Mouse (Mus musculus) kidney, embryonic 14.5 days (tissue): ENCODE results near the gene Myo1c. TPM values are rescaled to one million over a fixed set of nuclear protein-coding genes. Genes with fewer than 3 reads are reported as not detected.
A peak's percentile ranks its signal among the peaks of the same experiment; 100 is the strongest.
"Not testable (repeated sequence)": the region's sequence is repeated elsewhere in the genome, so short reads cannot be mapped to it uniquely, and the experiment has no call there.

ENCODE experiments used
- ATAC-seq: fragments of 200-750 bp; cut with Nextera tagmentation; 2 replicates; pipeline ENCODE4 v1.8.0; 2017; ENCODE audit warnings: moderate number of reproducible peaks, mild to moderate bottlenecking, moderate TSS enrichment, moderate library complexity; ENCODE audit not compliant: low FRiP score, low TSS enrichment
- H3K27ac ChIP-seq: fragments of 300-500 bp; sonication (generic); 2 replicates; pipeline ENCODE4 v1.5.1; 2014; ENCODE audit warnings: low read depth, mild to moderate bottlenecking, low read length, moderate library complexity, mixed read lengths
- H3K27me3 ChIP-seq: fragments of 300-500 bp; sonication (generic); 2 replicates; pipeline ENCODE4 v1.6.1; 2014; ENCODE audit warnings: mild to moderate bottlenecking, low read length; ENCODE audit not compliant: control insufficient read depth, insufficient read depth
- H3K36me3 ChIP-seq: fragments of 300-500 bp; sonication (generic); 2 replicates; pipeline ENCODE4 v1.6.1; 2014; ENCODE audit warnings: low read length, mixed read lengths; ENCODE audit not compliant: control insufficient read depth, insufficient read depth
- H3K4me1 ChIP-seq: fragments of 300-500 bp; sonication (generic); 2 replicates; pipeline ENCODE4 v1.6.1; 2014; ENCODE audit warnings: low read length, mixed read lengths; ENCODE audit not compliant: control insufficient read depth, insufficient read depth
- H3K4me2 ChIP-seq: fragments of 300-500 bp; sonication (generic); replicated peaks from 2 replicates; pipeline ENCODE4 v1.6.1; 2014; ENCODE audit warnings: low read depth, mild to moderate bottlenecking, low read length
- H3K4me3 ChIP-seq: fragments of 300-500 bp; sonication (generic); 2 replicates; pipeline ENCODE4 v1.5.1; 2014; ENCODE audit warnings: mild to moderate bottlenecking, low read length
- H3K9ac ChIP-seq: fragments of 300-500 bp; sonication (generic); 2 replicates; pipeline ENCODE4 v1.6.1; 2014; ENCODE audit warnings: low read depth, mild to moderate bottlenecking, low read length, moderate library complexity
- H3K9me3 ChIP-seq: fragments of 300-500 bp; sonication (generic); 2 replicates; pipeline ENCODE4 v1.6.1; 2016; ENCODE audit warnings: low read length; ENCODE audit not compliant: control insufficient read depth
- WGBS: fragments of 180-500 bp; shearing (Covaris S2); extraction: QIAGEN DNeasy Blood & Tissue Kit; methylation state at CpG from one replicate; pipeline ENCODE4 v1.1.7; 2014; 5-methylcytosine and 5-hydroxymethylcytosine counted together
- polyA plus RNA-seq: library from polyadenylated mRNA; unstranded; fragments of >200 nt; fragmentation: Nextera tagmentation; extraction: Ambion mirVana; gene quantifications from 2 replicates; pipeline ENCODE4 v1.2.1, GENCODE M21; 2014

Gene Myo1c
- polyA plus RNA-seq, 1 experiment from 2014 or later = 32.0 TPM

DNA sequence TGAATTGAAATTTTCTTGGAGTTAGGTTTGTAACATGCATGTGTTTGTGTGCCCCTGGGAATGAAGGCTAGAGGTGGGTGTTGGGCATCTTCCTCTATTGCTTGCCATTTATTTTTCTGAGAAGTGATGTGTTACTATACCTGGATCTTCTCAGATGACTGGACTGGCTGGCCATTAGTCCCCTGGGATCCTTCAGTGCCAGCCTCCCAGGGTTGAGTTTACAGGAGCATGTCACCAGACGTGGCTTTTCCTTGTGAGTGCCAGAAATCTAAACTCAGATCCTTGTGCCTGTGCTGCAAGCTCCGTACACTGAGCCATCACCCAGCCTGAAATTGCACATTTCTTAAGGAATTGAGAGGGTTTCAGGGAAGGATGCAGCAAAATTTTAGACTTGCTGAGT, 34.7 kb downstream of the Myo1c start:
- Histone ChIP-seq H3K4me2 (no peak overlapping the region), H3K27me3 (no peaks in the 10 kb centered on the region), H3K4me1 (peaks cover 11% of the 10 kb centered on the region; the same call in 1 of the 2 replicates), H3K9ac (no peak overlapping the region), H3K27ac (no peak overlapping the region), H3K4me3 (no peak overlapping the region), H3K9me3 (no peaks in the 10 kb centered on the region), H3K36me3 (peaks cover 18% of the 10 kb centered on the region; the same call in 1 of the 2 replicates)
- no peak for ATAC-seq
- 73% methylated on average over 2 of the region's 2 CpGs for WGBS

DNA sequence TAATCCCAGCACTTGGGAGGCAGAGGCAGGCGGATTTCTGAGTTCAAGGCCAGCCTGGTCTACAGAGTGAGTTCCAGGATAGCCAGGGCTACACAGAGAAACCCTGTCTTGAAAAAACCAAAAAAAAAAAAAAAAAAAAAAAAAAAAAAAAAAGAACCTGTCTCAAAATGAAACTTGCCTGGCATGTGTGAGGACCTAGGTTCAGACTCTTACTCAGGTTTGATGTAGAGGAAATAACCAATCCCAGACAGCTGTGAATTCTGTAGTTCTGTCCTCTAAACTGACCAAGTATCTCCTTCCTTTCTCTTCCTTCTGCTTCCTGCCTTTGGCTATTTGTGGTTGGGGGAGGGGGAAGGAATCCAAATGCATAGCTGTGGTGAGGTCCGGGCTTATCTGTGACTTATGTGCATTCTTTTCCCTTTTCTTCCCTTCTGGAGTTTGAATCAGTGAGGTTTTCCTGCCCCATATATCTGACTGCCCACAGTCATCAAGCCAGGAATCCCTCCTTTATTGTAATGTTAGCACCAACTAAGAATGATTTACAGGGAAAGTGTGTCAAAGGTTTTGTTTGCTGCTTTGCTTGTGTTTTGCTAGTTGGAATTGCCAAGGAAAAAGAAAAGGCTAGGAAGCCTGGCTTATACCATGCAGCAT, 37.2 kb downstream of the Myo1c start:
- ATAC-seq = 0 out of 2 replicates have a peak, but pooled peaks have one; percentile 20
- Histone ChIP-seq H3K36me3 (peaks cover 28% of the 10 kb centered on the region), H3K4me2 (no peak overlapping the region), H3K27me3 (no peaks in the 10 kb centered on the region), H3K9ac (no peak overlapping the region), H3K4me1 (peaks cover 7% of the 10 kb centered on the region; the same call in 1 of the 2 replicates), H3K27ac (no peak overlapping the region), H3K4me3 (no peak overlapping the region), H3K9me3 (no peaks in the 10 kb centered on the region)
- WGBS = 67% methylated on average over 2 of the region's 2 CpGs

DNA sequence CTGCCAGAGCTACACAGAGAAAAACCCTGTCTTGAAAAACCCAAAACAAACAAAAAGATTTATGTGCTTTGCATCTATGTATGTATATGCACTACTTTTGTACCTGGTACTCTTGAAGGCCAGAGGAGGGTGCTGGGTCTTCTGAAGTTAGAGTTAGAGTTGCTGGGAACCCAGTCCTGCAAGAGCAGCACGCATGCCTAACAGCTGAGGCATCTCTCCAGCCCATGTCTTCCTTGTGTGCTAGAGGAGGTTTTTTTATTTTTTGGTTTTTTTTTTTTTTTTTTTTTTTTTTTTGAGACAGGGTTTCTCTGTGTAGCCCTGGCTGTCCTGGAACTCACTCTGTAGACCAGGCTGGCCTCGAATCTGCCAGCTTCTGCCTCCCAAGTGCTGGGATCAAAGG, 37.8 kb downstream of the Myo1c start:
- Histone ChIP-seq H3K9me3 (no peaks in the 10 kb centered on the region), H3K4me3 (no peak overlapping the region), H3K9ac (no peak overlapping the region), H3K4me2 (no peak overlapping the region), H3K27me3 (no peaks in the 10 kb centered on the region), H3K36me3 (peaks cover 28% of the 10 kb centered on the region), H3K4me1 (peaks cover 7% of the 10 kb centered on the region; the same call in 1 of the 2 replicates), H3K27ac (no peak overlapping the region)
- ATAC-seq = no peak
- 75% methylated on average over 2 of the region's 2 CpGs for WGBS

DNA sequence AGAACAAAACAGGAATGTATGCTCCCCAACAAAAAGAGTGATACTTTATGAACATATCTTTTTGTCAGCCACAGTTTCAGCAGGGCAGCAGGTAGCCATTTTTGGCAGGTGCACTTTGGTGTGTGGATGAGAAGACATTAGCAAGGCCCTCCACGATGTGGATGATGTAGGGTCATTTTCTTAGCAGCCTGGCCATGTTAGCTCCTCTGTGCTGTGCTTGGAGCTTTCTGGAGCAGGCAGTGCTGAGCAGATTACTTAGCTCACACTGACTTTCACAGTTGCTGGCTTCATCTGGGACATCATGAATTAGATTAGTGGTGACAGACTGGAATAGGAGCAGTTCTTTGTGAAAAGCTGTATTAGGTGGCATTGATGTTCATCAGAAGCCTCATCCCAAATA, 39.7 kb downstream of the Myo1c start:
- no peak overlapping the region for H3K4me2 ChIP-seq
- H3K27ac ChIP-seq = no peak overlapping the region
- H3K4me3 ChIP-seq = no peak overlapping the region
- no peak for ATAC-seq
- 79% methylated on average over 1 of the region's 1 CpGs for WGBS
- H3K27me3 ChIP-seq = no peaks in the 10 kb centered on the region
- H3K36me3 ChIP-seq = peaks cover 43% of the 10 kb centered on the region
- H3K9me3 ChIP-seq = no peaks in the 10 kb centered on the region
- H3K4me1 ChIP-seq = peaks cover 4% of the 10 kb centered on the region; the same call in 1 of the 2 replicates
- H3K9ac ChIP-seq = no peak overlapping the region

DNA sequence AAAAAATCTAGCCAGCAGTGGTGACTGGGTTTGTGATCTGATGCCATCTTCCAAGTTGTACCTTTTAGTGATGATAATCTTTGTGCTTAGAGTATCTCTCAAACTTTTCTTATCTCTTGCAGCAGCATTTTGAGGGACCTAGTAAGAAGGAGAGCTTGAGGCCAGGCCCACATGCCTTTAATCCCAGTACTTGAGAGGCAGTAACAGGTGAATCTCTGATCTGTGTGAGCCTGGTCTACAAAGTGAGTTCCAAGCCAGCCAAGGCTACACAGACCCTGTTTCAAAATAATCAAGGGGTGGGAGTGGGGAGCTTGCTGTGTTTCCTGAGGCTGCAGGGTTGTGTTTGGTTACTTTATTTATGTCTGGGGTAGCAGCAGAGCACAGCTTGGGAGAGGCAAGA, 40.7 kb downstream of the Myo1c start:
- ATAC-seq = no peak
- Histone ChIP-seq H3K27me3 (no peaks in the 10 kb centered on the region), H3K4me2 (no peak overlapping the region), H3K9me3 (no peaks in the 10 kb centered on the region), H3K4me3 (no peak overlapping the region), H3K27ac (no peak overlapping the region), H3K36me3 (peaks cover 45% of the 10 kb centered on the region), H3K4me1 (peaks cover 4% of the 10 kb centered on the region; the same call in 1 of the 2 replicates), H3K9ac (no peak overlapping the region)

DNA sequence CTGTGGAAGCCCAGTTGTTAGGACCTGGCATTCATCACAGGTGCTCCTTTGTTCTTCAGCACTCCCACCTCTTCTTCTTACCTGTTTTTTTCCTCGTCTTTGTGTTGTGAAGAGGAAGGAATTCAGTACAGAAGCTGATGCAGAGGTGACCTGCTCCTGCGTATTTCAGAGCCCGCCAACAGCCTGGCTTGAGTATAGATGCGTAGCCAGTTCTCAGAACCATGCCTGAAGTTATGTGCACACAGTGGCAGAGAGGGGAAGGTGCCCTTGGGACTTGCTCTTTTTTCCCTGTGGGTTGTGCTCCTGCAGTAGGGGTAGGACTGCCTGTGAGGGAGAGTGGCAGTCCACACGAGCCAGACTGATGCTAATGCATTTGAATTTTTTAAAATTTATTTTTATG, 43.3 kb downstream of the Myo1c start:
- no peak for ATAC-seq
- Histone ChIP-seq H3K4me2 (no peak overlapping the region), H3K4me3 (no peak overlapping the region), H3K36me3 (peaks cover 69% of the 10 kb centered on the region), H3K27me3 (no peaks in the 10 kb centered on the region), H3K4me1 (no peaks in the 10 kb centered on the region), H3K9ac (no peak overlapping the region), H3K27ac (no peak overlapping the region), H3K9me3 (no peaks in the 10 kb centered on the region)
- 90% methylated on average over 5 of the region's 5 CpGs for WGBS

DNA sequence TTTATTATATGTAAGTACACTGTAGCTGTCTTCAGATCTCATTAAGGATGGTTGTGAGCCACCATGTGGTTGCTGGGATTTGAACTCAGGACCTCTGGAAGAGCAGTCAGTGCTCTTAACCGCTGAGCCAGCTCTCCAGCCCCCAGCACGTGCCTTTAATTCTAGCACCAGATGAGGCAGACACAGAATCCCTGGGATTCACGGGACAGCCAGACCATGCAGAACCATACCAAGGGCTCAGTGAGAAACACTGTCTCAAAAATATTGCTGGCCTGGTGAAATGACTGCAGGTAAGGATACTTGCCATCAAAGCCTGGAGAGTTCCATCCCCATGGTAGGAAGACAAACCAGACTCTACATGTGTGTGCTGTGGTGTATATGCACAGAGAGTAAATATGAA, 47.2 kb downstream of the Myo1c start:
- not testable (repeated sequence) for H3K4me2 ChIP-seq, H3K27ac ChIP-seq, H3K9me3 ChIP-seq, H3K27me3 ChIP-seq, H3K9ac ChIP-seq, ATAC-seq, H3K4me3 ChIP-seq, H3K4me1 ChIP-seq
- H3K36me3 ChIP-seq = peaks cover 78% of the 10 kb centered on the region
- 98% methylated on average over 3 of the region's 3 CpGs for WGBS

DNA sequence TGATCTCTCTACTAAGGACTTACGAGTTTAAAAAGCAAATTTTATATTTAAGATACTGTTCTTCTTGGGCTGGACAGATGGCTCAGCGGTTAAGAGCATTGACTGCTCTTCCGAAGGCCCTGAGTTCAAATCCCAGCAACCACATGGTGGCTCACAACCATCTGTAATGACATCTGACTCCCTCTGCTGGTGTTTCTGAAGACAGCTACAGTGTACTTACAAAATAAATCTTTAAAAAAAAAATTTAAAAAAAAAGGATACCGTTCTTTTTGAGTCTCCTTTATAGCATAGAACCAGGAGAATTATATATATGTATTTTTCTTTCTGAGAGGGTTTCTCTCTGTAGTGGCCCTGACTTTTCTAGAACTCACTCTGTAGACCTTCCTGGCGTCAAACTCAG, 50.3 kb downstream of the Myo1c start:
- 97% methylated on average over 5 of the region's 5 CpGs for WGBS
- H3K4me1 ChIP-seq = no peaks in the 10 kb centered on the region
- no peak overlapping the region for H3K9ac ChIP-seq
- no peak overlapping the region for H3K4me3 ChIP-seq
- no peaks in the 10 kb centered on the region for H3K9me3 ChIP-seq
- ATAC-seq = no peak
- no peaks in the 10 kb centered on the region for H3K27me3 ChIP-seq
- H3K4me2 ChIP-seq = no peak overlapping the region
- no peak overlapping the region for H3K27ac ChIP-seq
- H3K36me3 ChIP-seq = peaks cover 77% of the 10 kb centered on the region

DNA sequence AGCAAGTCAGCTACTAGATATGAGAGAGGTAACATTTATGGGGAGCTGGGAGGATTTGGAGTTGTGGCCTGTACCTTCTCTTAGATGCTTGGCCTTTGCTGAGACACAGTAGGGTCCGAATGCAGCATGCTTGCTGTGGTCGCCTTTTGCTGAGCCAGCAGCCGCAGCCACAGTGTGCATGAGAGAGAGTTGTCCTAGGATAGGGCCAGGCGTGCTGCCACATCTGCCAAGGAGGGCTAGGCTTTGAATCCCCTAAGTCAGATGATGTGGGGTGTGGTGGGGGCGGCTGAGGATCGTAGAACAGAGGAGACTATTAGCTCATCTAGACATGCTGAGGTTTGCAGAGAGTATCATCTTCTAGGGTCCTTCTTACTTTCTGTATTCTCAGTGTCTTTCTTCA, 52.5 kb downstream of the Myo1c start:
- Histone ChIP-seq H3K9me3 (no peaks in the 10 kb centered on the region), H3K36me3 (peaks cover 75% of the 10 kb centered on the region), H3K27ac (no peak overlapping the region), H3K4me3 (no peak overlapping the region), H3K27me3 (no peaks in the 10 kb centered on the region), H3K4me2 (no peak overlapping the region), H3K9ac (no peak overlapping the region), H3K4me1 (no peaks in the 10 kb centered on the region)
- ATAC-seq = no peak
- 87% methylated on average over 6 of the region's 6 CpGs for WGBS
